Mouse (Mus musculus) forebrain, embryonic 16.5 days (tissue): Measurements from ENCODE around the gene Nxph4. TPM values are rescaled to one million over a fixed set of nuclear protein-coding genes. Genes with fewer than 3 reads are reported as not detected.

Experiments used
- ATAC-seq: fragments of 200-750 bp; cut with Nextera tagmentation; 2 replicates; pipeline ENCODE4 v1.8.0; 2017; ENCODE audit warnings: mild to moderate bottlenecking, moderate library complexity
- H3K27ac ChIP-seq: fragments of 300-500 bp; sonication (generic); 2 replicates; pipeline ENCODE4 v1.5.1; 2014; ENCODE audit warnings: low read length, control low read depth
- H3K27me3 ChIP-seq: fragments of 300-500 bp; sonication (generic); replicated peaks from 2 replicates; pipeline ENCODE4 v1.6.1; 2014; ENCODE audit warnings: low read length; ENCODE audit not compliant: control insufficient read depth, insufficient read depth
- H3K36me3 ChIP-seq: fragments of 300-500 bp; sonication (generic); 2 replicates; pipeline ENCODE4 v1.6.1; 2014; ENCODE audit not compliant: control insufficient read depth, insufficient read depth
- H3K4me1 ChIP-seq: fragments of 300-500 bp; sonication (generic); replicated peaks from 2 replicates; pipeline ENCODE4 v1.6.1; 2014; ENCODE audit warnings: low read length; ENCODE audit not compliant: control insufficient read depth, insufficient read depth
- H3K4me2 ChIP-seq: fragments of 300-500 bp; sonication (generic); 2 replicates; pipeline ENCODE4 v1.6.1; 2014; ENCODE audit warnings: mild to moderate bottlenecking, low read length, control low read depth
- H3K4me3 ChIP-seq: fragments of 300-500 bp; sonication (generic); replicated peaks from 2 replicates; pipeline ENCODE4 v1.5.1; 2014; ENCODE audit warnings: mild to moderate bottlenecking, low read length, control low read depth
- H3K9ac ChIP-seq: fragments of 300-500 bp; sonication (generic); replicated peaks from 2 replicates; pipeline ENCODE4 v1.6.1; 2014; ENCODE audit warnings: low read depth, low read length, control low read depth
- H3K9me3 ChIP-seq: fragments of 300-500 bp; sonication (generic); 2 replicates; pipeline ENCODE4 v1.6.1; 2016; ENCODE audit warnings: low read length; ENCODE audit not compliant: control insufficient read depth
- WGBS: fragments of 180-500 bp; shearing (Covaris S2); extraction: QIAGEN DNeasy Blood & Tissue Kit; methylation state at CpG from one replicate; pipeline ENCODE4 v1.1.7; 2014; 5-methylcytosine and 5-hydroxymethylcytosine counted together
- polyA plus RNA-seq: library from polyadenylated mRNA; unstranded; fragments of >200 nt; fragmentation: Nextera tagmentation; extraction: Ambion mirVana; gene quantifications from 2 replicates; pipeline ENCODE4 v1.2.1, GENCODE M21; 2015

The Nxph4 gene
- polyA plus RNA-seq, 1 experiment from 2014 or later, result 36.0 TPM

- peaks cover 24% of the 10 kb centered on the region for H3K36me3 ChIP-seq
- no peak for ATAC-seq
Observed at GRCm38 (mm10) chr10:127480833-127481813, 53.2 kb downstream of the Nxph4 start.

GRCm38 (mm10) chr10:127479131-127479530 lies 55.2 kb downstream of the Nxph4 start:
- Histone ChIP-seq H3K36me3 (peaks cover 15% of the 10 kb centered on the region; the same call in 1 of the 2 replicates), H3K4me1 (no peaks in the 10 kb centered on the region), H3K4me3 (no peak overlapping the region), H3K9me3 (no peaks in the 10 kb centered on the region), H3K4me2 (no peak overlapping the region), H3K27me3 (no peaks in the 10 kb centered on the region), H3K27ac (no peak overlapping the region), H3K9ac (no peak overlapping the region)
- WGBS, result 92% methylated on average over 4 of the region's 4 CpGs
- ATAC-seq, result 0 out of 2 replicates have a peak, but pooled peaks have one; percentile 26

More at GRCm38 (mm10) chr10:127480833-127481813, 53.2 kb downstream of the Nxph4 start:
- H3K9me3 ChIP-seq, result no peaks in the 10 kb centered on the region
- H3K4me3 ChIP-seq, result no peak overlapping the region
- H3K4me2 ChIP-seq, result no peak overlapping the region
- H3K27ac ChIP-seq, result no peak overlapping the region
- H3K27me3 ChIP-seq, result no peaks in the 10 kb centered on the region
- 87% methylated on average over 19 of the region's 19 CpGs for WGBS
- H3K9ac ChIP-seq, result no peak overlapping the region
- no peaks in the 10 kb centered on the region for H3K4me1 ChIP-seq

- Histone ChIP-seq H3K9me3 (no peaks in the 10 kb centered on the region), H3K36me3 (peaks cover 11% of the 10 kb centered on the region; the same call in 1 of the 2 replicates), H3K4me1 (no peaks in the 10 kb centered on the region), H3K27ac (no peak overlapping the region), H3K4me3 (no peak overlapping the region), H3K4me2 (no peak overlapping the region), H3K9ac (no peak overlapping the region), H3K27me3 (no peaks in the 10 kb centered on the region)
- WGBS, result 86% methylated on average over 7 of the region's 7 CpGs
- no peak for ATAC-seq
Observed at GRCm38 (mm10) chr10:127477301-127477700, 57.1 kb downstream of the Nxph4 start.

GRCm38 (mm10) chr10:127476541-127476940 lies 57.8 kb downstream of the Nxph4 start:
- ATAC-seq, result no peak
- Histone ChIP-seq H3K27ac (no peak overlapping the region), H3K9ac (no peak overlapping the region), H3K27me3 (no peaks in the 10 kb centered on the region), H3K36me3 (peaks cover 11% of the 10 kb centered on the region; the same call in 1 of the 2 replicates), H3K4me1 (no peaks in the 10 kb centered on the region), H3K4me2 (no peak overlapping the region), H3K4me3 (no peak overlapping the region), H3K9me3 (no peaks in the 10 kb centered on the region)
- 88% methylated on average over 3 of the region's 3 CpGs for WGBS

Other genes starting within 250 kb of the Nxph4 start
- 10.2 and 15.3 TPM in 2 replicates for gene Mbd6, start 245.5 kb downstream of the Nxph4 start, polyA plus RNA-seq
- gene Mars, start 222.8 kb downstream of the Nxph4 start, polyA plus RNA-seq, result 127 and 135 TPM in 2 replicates
- gene Arhgap9, start 212.6 kb downstream of the Nxph4 start, polyA plus RNA-seq, result 0.49 and 1.2 TPM in 2 replicates
- gene Gli1, start 192.6 kb downstream of the Nxph4 start, polyA plus RNA-seq, result 1.3 and 1.4 TPM in 2 replicates
- not detected in 2 replicates for gene Inhbe, start 180.1 kb downstream of the Nxph4 start, polyA plus RNA-seq
- gene Inhbc, start 164.1 kb downstream of the Nxph4 start, polyA plus RNA-seq, result not detected in 2 replicates
- 37.5 and 39.7 TPM in 2 replicates for gene R3hdm2, start 154.2 kb downstream of the Nxph4 start, polyA plus RNA-seq
- gene Stac3, start 32.9 kb downstream of the Nxph4 start, polyA plus RNA-seq, result 0.98 and 1.8 TPM in 2 replicates
- 17.6 and 21.3 TPM in 2 replicates for gene Ndufa4l2, start 19.6 kb downstream of the Nxph4 start, polyA plus RNA-seq
- 78.9 and 80.4 TPM in 2 replicates for gene Shmt2, start 12.1 kb downstream of the Nxph4 start, polyA plus RNA-seq
- gene Lrp1, start 86.6 kb upstream of the Nxph4 start, polyA plus RNA-seq, result 114 and 117 TPM in 2 replicates
- gene Stat6, start 108.4 kb upstream of the Nxph4 start, polyA plus RNA-seq, result 4.3 and 5.1 TPM in 2 replicates
- 5.7 and 7.0 TPM in 2 replicates for gene Nemp1, start 132.3 kb upstream of the Nxph4 start, polyA plus RNA-seq
- 3.9 and 4.5 TPM in 2 replicates for gene Nab2, start 134.0 kb upstream of the Nxph4 start, polyA plus RNA-seq
- 1.1 and 1.3 TPM in 2 replicates for gene Myo1a, start 170.6 kb upstream of the Nxph4 start, polyA plus RNA-seq
- 6.2 and 7.6 TPM in 2 replicates for gene Tac2, start 189.9 kb upstream of the Nxph4 start, polyA plus RNA-seq
- 3.4 and 3.5 TPM in 2 replicates for gene Zbtb39, start 205.0 kb upstream of the Nxph4 start, polyA plus RNA-seq
- 0.87 and 0.99 TPM in 2 replicates for gene Gpr182, start 217.2 kb upstream of the Nxph4 start, polyA plus RNA-seq
- gene Rdh1, start 225.2 kb upstream of the Nxph4 start, polyA plus RNA-seq, result not detected in 2 replicates
- not detected in 2 replicates for gene Rdh16f1, start 225.2 kb upstream of the Nxph4 start, polyA plus RNA-seq
- 0.32 and 0.35 TPM in 2 replicates for gene Rdh9, start 241.8 kb upstream of the Nxph4 start, polyA plus RNA-seq